Mouse (Mus musculus) neural tube, embryonic 14.5 days (tissue): Measurements from ENCODE around the gene Coro2a. TPM values are rescaled to one million over a fixed set of nuclear protein-coding genes. Genes with fewer than 3 reads are reported as not detected.
"Not testable (repeated sequence)": the region's sequence is repeated elsewhere in the genome, so short reads cannot be mapped to it uniquely, and the experiment has no call there.

Experiments
- ATAC-seq: fragments of 200-750 bp; cut with Nextera tagmentation; 2 replicates; pipeline ENCODE4 v1.8.0; 2017; ENCODE audit warnings: low read depth, mild to moderate bottlenecking, moderate TSS enrichment, moderate library complexity
- H3K27ac ChIP-seq: fragments of 300-500 bp; sonication (generic); 2 replicates; pipeline ENCODE4 v1.5.1; 2014; ENCODE audit warnings: low read depth, mild to moderate bottlenecking, control low read depth, low read length, moderate library complexity, mixed read lengths
- H3K27me3 ChIP-seq: fragments of 300-500 bp; sonication (generic); 2 replicates; pipeline ENCODE4 v1.6.1; 2014; ENCODE audit warnings: low read length; ENCODE audit not compliant: control insufficient read depth, insufficient read depth
- H3K36me3 ChIP-seq: fragments of 300-500 bp; sonication (generic); 2 replicates; pipeline ENCODE4 v1.6.1; 2014; ENCODE audit warnings: low read length, mixed read lengths; ENCODE audit not compliant: control insufficient read depth, insufficient read depth
- H3K4me1 ChIP-seq: fragments of 300-500 bp; sonication (generic); 2 replicates; pipeline ENCODE4 v1.6.1; 2014; ENCODE audit warnings: low read length; ENCODE audit not compliant: control insufficient read depth, insufficient read depth
- H3K4me2 ChIP-seq: fragments of 300-500 bp; sonication (generic); 2 replicates; pipeline ENCODE4 v1.6.1; 2014; ENCODE audit warnings: mild to moderate bottlenecking, low read depth, low read length, control low read depth
- H3K4me3 ChIP-seq: fragments of 300-500 bp; sonication (generic); 2 replicates; pipeline ENCODE4 v1.5.1; 2014; ENCODE audit warnings: low read depth, low read length, control low read depth, mixed read lengths
- H3K9ac ChIP-seq: fragments of 300-500 bp; sonication (generic); replicated peaks from 2 replicates; pipeline ENCODE4 v1.6.1; 2014; ENCODE audit warnings: low read depth, mild to moderate bottlenecking, control low read depth, low read length, mixed read lengths
- H3K9me3 ChIP-seq: fragments of 300-500 bp; sonication (generic); 2 replicates; pipeline ENCODE4 v1.6.1; 2016; ENCODE audit warnings: low read length; ENCODE audit not compliant: control insufficient read depth
- WGBS: fragments of 180-500 bp; shearing (Covaris S2); extraction: QIAGEN DNeasy Blood & Tissue Kit; methylation state at CpG from one replicate; pipeline ENCODE4 v1.1.7; 2014; 5-methylcytosine and 5-hydroxymethylcytosine counted together
- polyA plus RNA-seq: library from polyadenylated mRNA; unstranded; fragments of >200 nt; fragmentation: Nextera tagmentation; extraction: Ambion mirVana; gene quantifications from 2 replicates; pipeline ENCODE4 v1.2.1, GENCODE M21; 2014

The Coro2a gene
- polyA plus RNA-seq, 1 experiment from 2014 or later = 7.6 TPM

GRCm38 (mm10) chr4:46635702-46636430, 33.9 kb upstream of the Coro2a start:
- 86% methylated on average over 16 of the region's 16 CpGs for WGBS
- H3K9me3 ChIP-seq = no peaks in the 10 kb centered on the region
- no peaks in the 10 kb centered on the region for H3K27me3 ChIP-seq
- no peaks in the 10 kb centered on the region for H3K36me3 ChIP-seq
- no peak for ATAC-seq
- no peak overlapping the region for H3K4me3 ChIP-seq
- no peak overlapping the region for H3K9ac ChIP-seq
- H3K4me2 ChIP-seq = no peak overlapping the region
- H3K4me1 ChIP-seq = no peaks in the 10 kb centered on the region
- H3K27ac ChIP-seq = no peak overlapping the region

DNA sequence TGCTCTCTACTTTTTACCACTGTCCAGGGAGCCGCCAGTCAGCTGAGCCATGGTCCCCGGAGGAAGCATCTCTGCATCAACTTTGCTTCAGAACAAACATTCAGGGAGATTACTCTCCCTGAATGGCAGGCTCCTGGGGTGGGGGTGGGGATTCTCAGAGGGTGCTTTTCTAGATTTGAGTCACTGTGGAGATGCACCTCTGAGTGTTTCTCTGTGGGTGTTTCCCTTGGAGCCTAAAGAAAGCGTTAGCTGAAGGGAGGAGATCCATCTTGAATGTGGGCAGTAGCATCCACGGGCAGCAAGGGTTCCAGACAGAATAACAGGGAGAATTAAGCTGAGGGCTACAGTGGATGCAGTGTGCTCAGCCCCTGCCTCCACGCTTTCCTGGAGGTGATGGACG, 32.9 kb upstream of the Coro2a start:
- 64% methylated on average over 6 of the region's 6 CpGs for WGBS

DNA sequence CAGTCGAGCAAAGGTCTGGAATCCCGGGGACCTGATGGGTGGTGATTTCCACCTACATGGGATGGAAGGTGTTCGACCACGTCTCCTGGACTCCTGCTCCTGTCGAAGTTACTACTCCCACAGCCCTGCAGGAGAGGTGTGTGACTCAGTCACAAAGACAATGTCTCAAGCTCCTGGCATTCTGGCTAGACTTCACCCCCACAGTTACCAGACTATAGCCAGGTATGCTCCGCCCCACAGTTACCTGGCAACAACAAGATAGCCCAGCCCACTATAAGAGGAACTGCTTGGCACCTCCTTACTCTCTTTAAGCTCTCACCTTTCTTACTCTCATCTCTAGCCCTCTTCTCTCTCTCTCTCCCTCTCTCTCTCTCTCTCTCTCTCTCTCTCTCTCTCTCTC, 31.6 kb upstream of the Coro2a start:
- 79% methylated on average over 6 of the region's 6 CpGs for WGBS
- H3K36me3 ChIP-seq, H3K4me2 ChIP-seq: not testable (repeated sequence)

More for the DNA sequence above, 32.9 kb upstream of the Coro2a start:
- Histone ChIP-seq H3K36me3 (no peaks in the 10 kb centered on the region), H3K4me3 (no peak overlapping the region), H3K27me3 (no peaks in the 10 kb centered on the region), H3K27ac (no peak overlapping the region), H3K4me1 (no peaks in the 10 kb centered on the region), H3K9ac (no peak overlapping the region), H3K4me2 (no peak overlapping the region), H3K9me3 (no peaks in the 10 kb centered on the region)
- no peak for ATAC-seq

DNA sequence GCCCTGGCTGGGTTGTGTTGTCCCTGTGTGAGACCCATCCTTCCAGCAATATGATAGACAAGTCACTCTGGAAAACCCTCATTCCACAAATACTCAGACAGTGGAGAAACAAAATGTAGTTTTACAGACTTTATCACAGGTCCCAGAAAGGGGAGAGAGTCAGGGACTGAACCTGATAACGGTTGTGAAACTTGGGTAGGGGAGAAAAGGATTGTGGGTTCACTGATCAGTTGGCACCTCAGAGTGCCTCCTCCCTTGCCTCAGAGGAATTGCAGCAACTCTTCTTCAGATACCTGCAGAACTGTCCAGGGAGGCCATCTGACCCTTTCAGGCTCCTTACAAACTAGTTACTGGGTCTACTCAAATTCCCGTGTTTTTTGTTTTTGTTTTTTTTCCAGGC, 30.5 kb upstream of the Coro2a start:
- H3K9me3 ChIP-seq = no peaks in the 10 kb centered on the region
- no peak overlapping the region for H3K27ac ChIP-seq
- H3K9ac ChIP-seq = no peak overlapping the region
- H3K4me1 ChIP-seq = 0 out of 2 replicates have a peak, but pooled peaks cover 4% of the 10 kb centered on the region
- H3K4me3 ChIP-seq = no peak overlapping the region
- no peaks in the 10 kb centered on the region for H3K36me3 ChIP-seq
- ATAC-seq = no peak
- 84% methylated on average over 2 of the region's 2 CpGs for WGBS
- H3K4me2 ChIP-seq = no peak overlapping the region
- H3K27me3 ChIP-seq = no peaks in the 10 kb centered on the region

More for the DNA sequence above, 31.6 kb upstream of the Coro2a start:
- not testable (repeated sequence) for H3K4me3 ChIP-seq, ATAC-seq, H3K27ac ChIP-seq, H3K9me3 ChIP-seq, H3K27me3 ChIP-seq, H3K9ac ChIP-seq, H3K4me1 ChIP-seq

GRCm38 (mm10) chr4:46630390-46630789, 28.4 kb upstream of the Coro2a start:
- Histone ChIP-seq H3K4me1 (0 out of 2 replicates have a peak, but pooled peaks cover 4% of the 10 kb centered on the region), H3K4me2 (no peak overlapping the region), H3K4me3 (no peak overlapping the region), H3K27ac (no peak overlapping the region), H3K27me3 (no peaks in the 10 kb centered on the region), H3K9ac (no peak overlapping the region), H3K36me3 (no peaks in the 10 kb centered on the region), H3K9me3 (no peaks in the 10 kb centered on the region)
- ATAC-seq = no peak
- 55% methylated on average over 9 of the region's 9 CpGs for WGBS

- H3K27ac ChIP-seq = no peak overlapping the region
- 0 out of 2 replicates have a peak, but pooled peaks cover 4% of the 10 kb centered on the region for H3K4me1 ChIP-seq
- no peak overlapping the region for H3K4me2 ChIP-seq
- no peak overlapping the region for H3K9ac ChIP-seq
- H3K9me3 ChIP-seq = no peaks in the 10 kb centered on the region
- no peaks in the 10 kb centered on the region for H3K36me3 ChIP-seq
- H3K4me3 ChIP-seq = no peak overlapping the region
- ATAC-seq = no peak
- no peaks in the 10 kb centered on the region for H3K27me3 ChIP-seq
- 39% methylated on average over 9 of the region's 9 CpGs for WGBS
These were observed 26.9 kb upstream of the Coro2a start for GRCm38 (mm10) chr4:46628873-46629272.

- Histone ChIP-seq H3K4me2 (no peak overlapping the region), H3K9me3 (no peaks in the 10 kb centered on the region), H3K4me3 (no peak overlapping the region), H3K36me3 (no peaks in the 10 kb centered on the region), H3K9ac (no peak overlapping the region), H3K27ac (no peak overlapping the region), H3K4me1 (0 out of 2 replicates have a peak, but pooled peaks cover 4% of the 10 kb centered on the region), H3K27me3 (no peaks in the 10 kb centered on the region)
- whole genome bisulfite sequencing = 90% methylated on average over 11 of the region's 11 CpGs
- ATAC-seq = no peak
These were observed 26.1 kb upstream of the Coro2a start for GRCm38 (mm10) chr4:46628081-46628480.

DNA sequence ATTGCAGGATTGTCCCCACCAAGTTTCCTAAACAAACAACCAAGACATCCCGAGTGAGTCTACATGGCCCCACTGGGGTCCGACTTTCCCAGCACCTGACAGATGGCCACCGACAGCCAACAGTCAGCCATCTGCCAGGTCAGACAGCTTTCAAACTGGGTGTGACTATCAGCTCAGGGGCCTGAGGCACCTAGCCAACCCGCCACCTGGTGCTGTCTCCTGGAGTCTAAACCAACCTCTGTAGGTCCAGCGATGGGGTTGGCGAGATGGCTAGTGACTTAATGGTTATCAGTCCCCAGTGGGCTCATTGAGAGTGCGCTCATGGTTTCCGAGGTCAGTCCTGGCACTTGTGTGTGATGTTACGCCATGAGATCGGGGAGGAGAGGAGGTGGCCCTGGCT, 23.1 kb upstream of the Coro2a start:
- H3K4me3 ChIP-seq = no peak overlapping the region
- H3K4me1 ChIP-seq = 0 out of 2 replicates have a peak, but pooled peaks cover 4% of the 10 kb centered on the region
- H3K4me2 ChIP-seq = no peak overlapping the region
- no peak for ATAC-seq
- no peaks in the 10 kb centered on the region for H3K36me3 ChIP-seq
- no peaks in the 10 kb centered on the region for H3K9me3 ChIP-seq
- WGBS = 72% methylated on average over 10 of the region's 10 CpGs
- no peak overlapping the region for H3K9ac ChIP-seq
- H3K27ac ChIP-seq = no peak overlapping the region
- H3K27me3 ChIP-seq = no peaks in the 10 kb centered on the region

DNA sequence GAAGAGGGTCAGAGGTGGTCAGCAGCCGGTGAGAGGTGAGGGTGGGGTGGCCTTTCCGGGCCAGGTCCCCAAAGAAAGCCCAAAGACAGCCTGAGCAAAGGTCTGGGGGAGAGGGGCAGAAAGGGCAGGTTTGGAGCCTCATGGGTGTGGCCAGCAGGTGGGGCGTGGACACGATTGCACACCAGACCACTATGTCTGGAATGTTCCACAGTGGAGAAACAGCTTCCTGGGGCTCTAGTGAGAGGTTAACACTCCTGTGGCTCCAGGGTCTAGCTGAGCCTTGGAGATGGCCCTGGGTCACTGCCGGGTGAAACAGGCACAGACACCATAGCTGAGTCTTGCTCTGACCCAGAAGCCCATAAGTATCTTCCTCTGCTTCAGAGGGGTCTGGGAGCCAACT, 21.0 kb upstream of the Coro2a start:
- H3K36me3 ChIP-seq = no peaks in the 10 kb centered on the region
- H3K4me1 ChIP-seq = no peaks in the 10 kb centered on the region
- H3K4me3 ChIP-seq = no peak overlapping the region
- H3K9ac ChIP-seq = no peak overlapping the region
- H3K9me3 ChIP-seq = no peaks in the 10 kb centered on the region
- H3K27me3 ChIP-seq = no peaks in the 10 kb centered on the region
- H3K4me2 ChIP-seq = no peak overlapping the region
- 91% methylated on average over 5 of the region's 5 CpGs for WGBS
- no peak for ATAC-seq
- no peak overlapping the region for H3K27ac ChIP-seq
